Mouse (Mus musculus) neutrophil, adult 5-6 weeks (primary cell): ENCODE data around the gene Vwc2. TPM values are rescaled to one million over a fixed set of nuclear protein-coding genes. Genes with fewer than 3 reads are reported as not detected.

Experiments used
- ATAC-seq: fragments of 151-379, 151-347 bp; 2 replicates; pipeline ENCODE4 v1.8.0; 2017; ENCODE audit warnings: mild to moderate bottlenecking, moderate TSS enrichment; ENCODE audit not compliant: insufficient number of reproducible peaks, poor library complexity, low FRiP score, severe bottlenecking; ENCODE audit errors: extremely low read depth
- total RNA-seq: library from RNA; stranded (forward); fragments of 200-1000 nt; gene quantifications from 2 replicates; pipeline ENCODE4 v1.2.3, GENCODE M21; 2017

Vwc2 gene
- total RNA-seq: not detected in 2 replicates

- ATAC-seq: no peak
These were observed at the start of gene Vwc2 for GRCm38 (mm10) chr11:11113576-11114233. Vwc2 (plus strand) TSS chr11:11114223.

- no peak for ATAC-seq
These were observed 25.8 kb upstream of the Vwc2 start for GRCm38 (mm10) chr11:11088162-11088756.

- ATAC-seq: no peak
These were observed 16.4 kb upstream of the Vwc2 start for GRCm38 (mm10) chr11:11097606-11098005.

GRCm38 (mm10) chr11:11098282-11098681 is 15.7 kb upstream of the Vwc2 start:
- no peak for ATAC-seq

- no peak for ATAC-seq
These were observed 15.0 kb upstream of the Vwc2 start for GRCm38 (mm10) chr11:11099011-11099410.

GRCm38 (mm10) chr11:11102182-11102581 is 11.8 kb upstream of the Vwc2 start:
- no peak for ATAC-seq

GRCm38 (mm10) chr11:11102620-11103019 is 11.4 kb upstream of the Vwc2 start:
- no peak for ATAC-seq

GRCm38 (mm10) chr11:11108922-11109321 is 5.1 kb upstream of the Vwc2 start:
- ATAC-seq: no peak

GRCm38 (mm10) chr11:11114234-11115030 is 409 bp downstream of the Vwc2 start:
- no peak for ATAC-seq

GRCm38 (mm10) chr11:11115031-11115647 is 1.1 kb downstream of the Vwc2 start:
- ATAC-seq: no peak

- 0 out of 2 replicates have a peak, but pooled peaks have one; percentile 23 for ATAC-seq
These were observed 1.9 kb downstream of the Vwc2 start for GRCm38 (mm10) chr11:11115648-11116590.

- ATAC-seq: no peak
These were observed 2.7 kb downstream of the Vwc2 start for GRCm38 (mm10) chr11:11116736-11117135.

- no peak for ATAC-seq
These were observed 8.8 kb downstream of the Vwc2 start for GRCm38 (mm10) chr11:11122866-11123265.

GRCm38 (mm10) chr11:11131414-11132077 is 17.5 kb downstream of the Vwc2 start:
- no peak for ATAC-seq

GRCm38 (mm10) chr11:11140622-11141021 is 26.6 kb downstream of the Vwc2 start:
- ATAC-seq: no peak

GRCm38 (mm10) chr11:11152681-11153080 is 38.7 kb downstream of the Vwc2 start:
- ATAC-seq: no peak

- ATAC-seq: no peak
These were observed 57.4 kb downstream of the Vwc2 start for GRCm38 (mm10) chr11:11171396-11171795.

GRCm38 (mm10) chr11:11175259-11175658 is 61.2 kb downstream of the Vwc2 start:
- no peak for ATAC-seq
